Mouse (Mus musculus): ENCODE data around the gene Fam19a4.

Gene Fam19a4

DNA sequence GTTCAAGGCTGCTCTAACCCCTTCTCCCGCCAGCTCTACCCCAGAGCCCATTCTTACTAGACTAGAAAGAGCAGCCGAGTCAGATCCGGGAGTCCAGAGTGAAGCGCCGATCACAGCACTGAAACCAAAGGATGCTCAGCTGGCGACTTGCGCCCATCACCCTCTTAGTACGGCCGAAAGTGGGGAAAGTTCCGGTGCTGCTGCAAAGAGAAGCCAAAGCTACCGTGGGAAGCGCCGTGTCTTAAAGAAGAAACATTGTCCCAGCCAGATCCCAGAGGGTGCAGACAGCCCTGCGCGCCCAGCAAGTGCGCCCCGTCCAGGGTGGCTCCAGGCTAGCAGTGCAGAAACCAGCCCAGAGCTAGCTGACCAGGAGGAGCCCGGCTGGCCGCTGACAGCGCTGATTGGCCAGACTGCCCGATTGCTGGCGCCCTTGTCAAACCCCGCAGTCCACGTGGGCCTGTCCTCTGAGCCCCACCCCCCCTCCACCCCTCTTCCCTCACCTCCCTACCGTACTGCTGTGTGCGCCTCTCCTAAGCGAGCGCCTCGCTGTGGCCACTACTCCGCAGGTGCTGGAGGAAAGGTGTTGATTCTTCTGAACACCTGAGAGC lies at the start of gene Fam19a4:
TSS of gene Fam19a4 (minus strand) at position 340 of the 608 bp plus-strand sequence.
- DNase-seq: no peak

DNA sequence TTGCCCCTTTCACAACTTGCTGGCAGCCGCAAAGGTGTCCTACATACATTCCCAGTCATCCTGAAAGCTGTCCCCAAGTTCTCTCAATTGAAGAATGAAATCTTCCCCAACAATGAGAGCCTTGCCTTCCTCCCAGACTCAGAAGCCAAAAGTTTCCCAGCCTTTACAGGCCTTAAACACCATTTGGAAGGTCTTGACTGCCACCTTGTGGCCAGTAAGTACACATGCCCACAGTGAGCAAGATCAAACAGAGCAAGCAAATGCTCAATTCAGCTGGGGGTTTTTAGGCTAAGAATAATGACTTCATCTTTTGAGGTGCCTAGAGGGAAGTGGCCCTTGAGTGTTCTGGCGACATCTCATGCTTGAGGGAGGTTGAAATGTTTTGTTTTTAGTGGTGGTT lies 46.6 kb upstream of the Fam19a4 start:
- peak; percentile 12 for DNase-seq

DNA sequence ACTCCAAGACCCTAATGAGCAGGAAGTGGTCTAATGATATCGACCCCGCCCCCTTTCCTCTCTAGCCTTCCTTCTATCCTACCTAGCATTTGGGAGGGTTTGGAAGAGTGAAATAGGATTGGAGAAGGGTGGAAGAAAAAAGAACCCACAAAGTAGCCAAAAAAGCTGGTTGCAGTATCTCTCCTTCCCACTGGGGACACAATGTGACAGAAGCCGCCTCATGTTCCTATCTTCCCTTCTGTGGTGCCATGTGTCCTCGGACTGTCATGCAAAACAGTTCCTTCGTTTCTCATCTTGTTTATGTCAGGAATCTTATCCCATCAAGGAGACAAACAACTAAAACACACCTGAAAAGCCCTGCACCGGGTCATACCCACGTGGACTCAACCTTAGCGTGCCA lies 45.9 kb upstream of the Fam19a4 start:
- DNase-seq: no peak

DNA sequence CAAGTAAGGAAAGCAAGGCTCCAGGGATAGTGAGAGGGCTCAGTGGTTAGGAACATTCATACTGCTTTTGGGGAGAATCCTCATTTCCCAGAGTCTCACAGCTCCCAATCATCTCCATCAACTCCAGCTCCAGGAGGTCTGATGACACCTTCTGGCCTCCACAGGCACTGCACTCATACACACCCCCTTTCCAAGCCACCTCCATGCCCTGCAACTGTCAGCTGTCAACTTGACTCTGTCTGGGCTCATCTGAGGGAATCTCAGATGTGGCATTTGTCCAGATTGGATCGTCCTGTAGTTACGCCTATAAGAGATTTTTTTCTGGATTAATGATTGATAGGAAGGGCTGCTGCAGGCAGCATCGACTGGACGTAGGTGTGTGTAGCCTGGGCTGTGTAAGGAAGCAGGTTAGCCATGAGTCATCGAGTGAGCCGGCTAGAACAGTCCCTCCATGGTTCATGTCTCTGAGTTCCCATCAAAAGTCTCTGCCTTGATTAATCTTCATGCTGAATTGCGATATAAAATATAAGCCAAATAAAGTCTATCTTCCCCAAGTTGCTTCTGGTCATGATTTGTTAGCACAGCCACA lies 44.1 kb upstream of the Fam19a4 start:
- DNase-seq: no peak

DNA sequence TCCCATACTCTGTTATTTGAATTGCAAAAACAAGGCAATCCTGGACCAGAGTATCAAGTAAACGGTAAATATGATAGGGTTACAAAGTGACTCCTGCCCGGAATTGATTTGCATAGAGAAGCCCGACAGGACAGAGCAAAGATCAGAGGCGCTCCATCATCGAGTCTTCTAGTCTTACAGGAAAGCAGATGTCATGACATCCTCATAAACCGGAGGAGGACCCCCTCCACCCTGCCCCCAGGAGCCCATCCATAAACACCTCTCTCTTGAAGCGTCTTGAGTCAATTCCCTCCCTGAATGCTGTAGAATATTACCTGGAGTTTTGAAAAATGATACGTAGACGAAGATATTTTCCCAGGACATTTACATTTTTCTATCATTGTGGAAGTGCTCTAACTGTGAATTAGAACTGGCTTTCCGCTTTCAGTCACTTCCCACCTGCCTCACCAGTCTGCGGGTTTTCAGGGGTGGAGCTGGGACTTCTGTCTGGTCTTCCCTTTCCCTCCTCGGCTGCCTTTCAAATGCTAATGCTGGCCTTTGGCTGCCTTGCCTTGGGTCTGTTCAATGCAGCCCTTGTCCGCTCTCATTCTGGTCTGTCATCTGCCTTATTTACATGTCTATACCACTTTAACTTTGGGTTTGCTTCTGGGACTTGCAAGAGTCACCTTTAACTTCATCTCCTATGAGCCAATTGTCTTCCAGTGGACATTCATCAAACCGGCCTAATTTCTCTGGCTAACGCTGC lies 41.9 kb upstream of the Fam19a4 start:
- no peak for DNase-seq

DNA sequence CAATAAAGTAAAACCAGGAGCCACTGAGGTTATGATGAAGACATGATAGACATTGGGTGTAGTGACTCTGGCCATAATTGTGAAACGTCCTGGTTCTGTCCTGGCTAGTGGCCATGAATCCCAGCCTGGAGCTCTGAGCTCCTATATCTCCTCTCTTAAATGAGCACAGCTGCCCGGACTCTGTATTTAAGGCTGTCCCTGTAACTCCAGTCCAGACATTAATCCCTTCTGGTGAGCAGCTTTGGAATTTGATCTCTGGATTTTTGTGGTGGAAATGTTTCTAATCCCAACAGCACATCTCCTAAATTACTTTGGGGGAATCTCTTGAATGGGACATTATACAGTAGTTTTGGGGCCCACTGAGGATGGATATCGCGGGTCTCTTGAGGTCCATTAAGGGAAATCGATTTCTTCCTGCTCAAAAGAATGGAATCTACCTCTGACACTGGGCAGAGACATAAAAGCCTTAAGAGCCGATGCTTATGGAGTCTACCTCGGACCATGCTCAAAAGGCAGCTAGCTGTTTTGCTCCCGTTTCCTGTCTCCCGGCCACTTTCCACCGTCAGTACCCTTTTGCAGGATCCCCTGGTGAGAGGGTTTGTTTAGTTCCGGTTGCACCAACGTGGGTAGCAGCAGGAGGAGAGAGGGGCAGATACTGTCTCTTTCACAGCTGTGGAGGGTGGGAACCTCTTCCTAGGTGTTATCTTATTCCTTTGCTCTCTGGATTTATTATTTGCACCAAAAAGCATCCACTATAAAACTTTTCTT lies 41.2 kb upstream of the Fam19a4 start:
- no peak for DNase-seq

DNA sequence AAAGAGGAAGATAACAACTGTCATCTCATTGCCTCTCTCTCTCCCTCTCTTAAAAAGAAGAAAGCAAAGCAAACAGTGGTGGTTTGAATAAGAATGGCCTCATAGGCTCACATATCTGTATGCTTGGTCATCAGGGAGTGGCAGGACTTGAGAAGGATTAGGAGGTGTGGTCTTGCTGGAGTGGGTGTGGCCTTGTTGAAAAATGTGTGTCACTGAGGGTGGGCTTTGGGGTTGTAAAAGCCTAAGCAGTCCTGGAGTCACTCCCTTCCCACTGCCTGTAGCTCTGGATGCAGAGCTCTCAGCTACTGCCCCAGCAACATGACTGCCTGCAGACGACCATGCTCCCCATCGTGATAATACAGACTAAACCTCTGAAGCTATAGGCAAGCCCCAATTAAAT lies 22.1 kb upstream of the Fam19a4 start:
- DNase-seq: no peak

DNA sequence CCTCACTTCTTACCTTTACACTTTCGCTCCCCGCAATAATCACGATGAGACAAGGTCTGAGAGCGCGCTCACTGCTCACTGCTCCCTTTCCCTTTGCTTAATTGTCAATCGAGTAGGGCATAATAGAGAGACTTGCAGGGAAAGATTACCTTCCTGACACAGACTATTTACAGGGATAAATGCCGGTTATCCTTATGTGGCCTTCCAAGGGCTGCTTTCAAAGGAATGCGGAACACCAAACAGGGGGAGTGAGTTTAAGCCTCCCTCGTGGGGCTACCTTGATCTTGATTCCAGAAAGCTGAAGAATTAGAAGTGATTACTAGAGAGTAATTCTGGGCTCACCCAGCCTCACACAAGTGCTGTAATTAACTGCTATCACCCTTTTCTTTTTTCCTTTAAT lies 19.8 kb upstream of the Fam19a4 start:
- no peak for DNase-seq

DNA sequence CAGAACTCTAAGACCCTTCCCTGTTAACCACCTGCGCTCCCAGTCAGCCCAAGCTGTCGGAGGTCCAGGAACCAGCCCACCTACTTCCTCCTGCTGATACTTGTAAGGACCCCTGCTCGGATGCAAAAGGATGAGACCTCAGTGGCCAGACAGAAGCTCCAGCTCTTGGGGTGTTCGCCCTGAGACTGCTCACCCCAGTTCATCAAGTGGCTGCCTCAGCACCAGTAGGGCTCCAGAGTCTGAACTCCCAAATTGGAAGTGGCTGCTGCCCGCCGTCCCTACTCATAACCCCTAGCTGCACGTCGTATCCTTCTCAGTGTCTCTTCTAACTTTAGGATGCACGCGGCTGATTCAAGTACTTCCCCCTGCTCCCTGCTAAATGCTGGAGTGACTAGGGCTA lies 614 bp downstream of the Fam19a4 start:
- DNase-seq: no peak

DNA sequence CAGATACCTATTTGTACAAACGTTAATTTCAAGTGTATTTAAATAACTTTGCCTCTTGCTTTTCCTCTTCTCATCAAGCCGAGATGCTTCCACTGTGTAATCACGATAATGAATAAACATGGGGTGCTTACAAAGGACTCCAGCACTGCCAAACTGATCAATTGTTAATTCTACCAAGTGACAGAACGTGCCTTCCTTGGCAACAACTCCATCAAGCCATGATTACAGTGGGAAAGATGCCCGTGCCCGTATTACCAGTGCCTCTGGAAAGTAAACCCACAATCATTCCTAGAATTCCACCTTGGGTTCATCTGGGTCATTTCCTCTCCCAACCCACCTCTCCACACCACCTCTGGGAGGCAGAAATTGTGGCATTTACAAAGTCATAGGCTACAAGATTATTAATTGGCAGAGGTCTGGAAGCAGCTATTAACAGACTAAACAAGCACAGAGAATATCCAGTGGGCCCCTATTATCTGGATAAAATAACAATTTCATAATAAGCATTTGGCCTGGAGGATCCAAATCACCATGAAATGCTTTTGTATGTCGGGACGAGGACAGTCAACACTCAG lies 7.9 kb downstream of the Fam19a4 start:
- no peak for DNase-seq

DNA sequence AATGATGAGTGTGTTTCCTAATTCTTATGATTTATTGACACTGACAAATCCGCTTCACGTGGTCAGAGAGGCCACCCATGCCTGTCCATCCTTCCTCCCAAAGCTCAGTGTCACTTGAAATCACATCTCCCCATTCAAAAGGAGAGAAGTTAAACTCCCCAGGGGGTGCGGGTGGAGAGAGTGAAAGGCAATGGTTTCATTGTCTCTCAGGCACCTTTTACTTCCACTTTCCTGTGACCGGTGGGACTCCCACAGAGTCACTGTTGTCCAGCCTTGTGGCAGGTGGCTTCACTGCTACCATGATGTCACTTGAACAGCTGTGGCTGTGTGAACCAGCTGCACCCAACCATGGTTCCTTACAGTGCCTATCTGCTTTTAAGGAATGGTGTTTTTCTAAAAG lies 11.8 kb downstream of the Fam19a4 start:
- DNase-seq: no peak

DNA sequence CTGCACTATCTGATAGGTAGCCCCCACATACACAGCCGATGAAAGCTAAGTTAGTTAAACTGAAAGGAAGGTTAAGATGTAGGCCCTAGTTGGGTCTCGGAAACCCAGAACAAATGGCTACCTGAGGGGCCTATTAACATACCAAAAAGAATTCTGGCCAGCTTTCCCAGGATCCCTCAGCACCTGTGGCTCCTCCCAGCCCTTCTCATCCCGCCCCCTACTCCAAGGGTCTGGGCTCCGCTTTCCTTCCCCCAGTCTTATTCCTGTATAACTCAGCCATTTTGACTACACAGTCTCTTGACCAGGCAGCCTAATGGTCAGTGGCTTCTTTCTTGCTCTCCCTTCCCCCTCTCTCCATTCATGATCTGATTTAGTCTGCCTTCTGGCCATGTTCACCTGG lies 13.7 kb downstream of the Fam19a4 start:
- no peak for DNase-seq

DNA sequence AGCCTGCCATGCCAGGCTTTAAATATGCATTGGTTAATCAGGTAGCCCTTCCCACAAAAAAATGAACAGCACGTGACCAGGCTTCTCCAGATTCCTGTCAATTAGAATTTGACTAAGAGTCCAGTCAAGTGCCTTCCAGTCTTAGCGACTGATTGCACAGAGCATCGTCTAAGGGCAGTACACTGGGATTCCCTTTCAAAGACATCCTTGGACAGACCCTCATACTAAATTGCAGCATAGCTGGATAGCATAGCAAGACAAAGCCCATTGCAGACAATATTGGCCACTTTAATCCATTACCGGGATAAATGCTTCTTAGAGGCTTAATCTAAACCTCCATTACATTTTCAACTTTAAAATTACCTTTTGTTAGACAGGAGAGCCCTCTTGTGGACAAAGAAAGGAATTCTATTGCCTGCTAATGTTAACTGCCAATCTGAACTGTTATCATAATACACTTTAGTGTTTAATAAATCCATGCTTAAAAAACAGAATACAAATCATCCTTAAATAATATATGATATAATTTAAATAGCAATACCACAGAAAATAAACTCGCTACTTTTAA lies 33.0 kb downstream of the Fam19a4 start:
- no peak for DNase-seq

DNA sequence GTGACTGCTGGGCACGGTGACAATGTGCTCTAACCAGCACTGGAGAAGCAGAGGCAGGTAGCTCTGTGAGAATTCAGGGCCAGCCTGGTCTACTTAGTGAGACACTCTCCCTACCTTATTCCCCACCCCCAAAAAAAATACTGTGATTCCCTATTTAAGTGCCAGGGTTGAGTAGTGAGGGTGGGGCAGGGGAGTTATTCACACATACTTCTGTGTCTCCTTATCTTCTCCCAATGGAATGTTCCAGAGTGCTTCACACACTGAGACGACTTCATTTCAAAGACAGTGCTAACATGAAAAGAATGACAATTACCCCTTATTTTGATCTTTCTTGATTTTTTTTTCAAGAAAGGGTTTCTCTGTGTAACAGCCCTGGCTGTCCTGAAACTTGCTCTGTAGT lies 40.9 kb downstream of the Fam19a4 start:
- DNase-seq: no peak

DNA sequence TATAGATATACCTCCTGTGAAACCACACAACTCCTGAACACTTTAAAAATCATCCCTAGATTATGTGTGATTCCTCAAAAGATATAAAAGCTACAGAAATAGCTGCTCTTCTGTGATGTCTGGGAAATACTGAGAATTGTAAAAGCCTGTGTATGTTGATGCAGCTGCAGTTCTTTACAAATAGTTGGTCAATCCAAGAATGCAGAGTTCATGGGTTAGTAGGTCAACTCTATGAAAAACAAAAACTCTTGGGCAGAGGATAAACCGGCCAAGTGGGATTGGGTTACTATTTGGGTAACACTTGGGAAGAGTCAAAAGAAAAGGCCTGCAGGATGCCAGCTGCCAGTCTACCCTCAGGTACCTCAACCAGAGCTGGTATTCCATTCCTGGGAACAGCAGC lies 43.5 kb downstream of the Fam19a4 start:
- no peak for DNase-seq

DNA sequence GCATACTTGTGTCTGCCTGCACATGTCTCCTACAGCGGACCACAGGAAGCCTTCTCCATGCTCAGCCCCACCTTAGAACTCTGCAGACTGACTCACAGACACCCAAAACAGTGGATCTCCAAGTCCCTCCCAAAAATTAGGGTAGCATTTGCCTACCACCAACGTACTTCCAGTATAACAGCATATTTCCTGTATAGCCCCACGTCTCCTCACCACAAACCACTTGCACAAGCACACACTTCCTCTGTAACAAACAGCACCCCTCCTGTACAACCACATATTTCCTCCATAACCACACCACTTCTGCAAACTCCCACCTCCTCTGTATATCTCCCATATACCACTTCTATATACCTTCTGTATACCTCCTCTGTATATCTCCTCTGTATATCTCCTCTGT lies 44.2 kb downstream of the Fam19a4 start:
- DNase-seq: no peak

DNA sequence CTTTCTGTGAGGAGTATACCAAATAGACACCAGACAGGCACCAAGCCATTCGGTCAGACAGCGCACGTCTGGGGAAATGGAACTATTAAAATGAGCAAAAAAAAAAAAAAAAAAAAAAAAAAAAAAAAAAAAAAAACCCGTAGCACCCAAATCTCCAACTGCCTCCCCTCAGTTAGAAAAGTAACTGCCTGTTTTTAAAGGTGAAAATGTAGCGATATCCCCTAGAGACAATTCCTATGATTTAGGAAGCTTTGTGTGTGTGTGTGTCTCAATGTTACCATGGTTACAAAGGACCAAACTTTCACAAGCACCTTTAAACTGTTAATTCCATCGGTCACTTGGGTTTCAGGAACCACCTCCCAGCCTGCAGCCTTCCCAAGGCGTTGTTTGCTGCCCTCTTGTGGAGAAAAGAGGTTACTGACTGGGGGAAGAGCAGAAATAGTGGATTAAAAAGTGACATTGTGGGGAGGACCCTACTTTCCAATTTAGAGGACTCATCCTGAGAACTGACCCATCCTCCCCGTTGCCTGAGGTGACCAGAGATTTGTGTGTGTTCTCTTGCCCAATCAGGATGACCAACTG lies 53.6 kb downstream of the Fam19a4 start:
- peak; percentile 32 for DNase-seq

DNA sequence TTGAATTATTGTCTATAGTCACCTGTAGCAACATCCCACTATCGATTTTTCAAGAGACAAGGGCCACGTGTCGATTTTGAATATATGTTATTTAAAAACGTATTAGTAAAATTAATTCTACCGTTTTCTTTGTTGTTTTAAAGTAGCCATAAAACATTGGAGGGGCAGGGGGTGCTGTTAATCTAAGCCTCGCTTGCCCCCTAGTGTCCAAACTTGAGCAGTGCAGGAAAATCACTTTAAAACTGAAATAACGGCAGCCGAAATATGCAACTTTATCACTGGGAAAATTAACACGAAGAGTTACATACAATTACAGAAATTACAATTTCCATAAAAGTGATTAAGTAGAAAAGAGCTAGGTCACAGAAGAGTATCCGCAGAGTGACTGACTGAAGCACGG lies 55.2 kb downstream of the Fam19a4 start:
- peak; percentile 9 for DNase-seq

DNA sequence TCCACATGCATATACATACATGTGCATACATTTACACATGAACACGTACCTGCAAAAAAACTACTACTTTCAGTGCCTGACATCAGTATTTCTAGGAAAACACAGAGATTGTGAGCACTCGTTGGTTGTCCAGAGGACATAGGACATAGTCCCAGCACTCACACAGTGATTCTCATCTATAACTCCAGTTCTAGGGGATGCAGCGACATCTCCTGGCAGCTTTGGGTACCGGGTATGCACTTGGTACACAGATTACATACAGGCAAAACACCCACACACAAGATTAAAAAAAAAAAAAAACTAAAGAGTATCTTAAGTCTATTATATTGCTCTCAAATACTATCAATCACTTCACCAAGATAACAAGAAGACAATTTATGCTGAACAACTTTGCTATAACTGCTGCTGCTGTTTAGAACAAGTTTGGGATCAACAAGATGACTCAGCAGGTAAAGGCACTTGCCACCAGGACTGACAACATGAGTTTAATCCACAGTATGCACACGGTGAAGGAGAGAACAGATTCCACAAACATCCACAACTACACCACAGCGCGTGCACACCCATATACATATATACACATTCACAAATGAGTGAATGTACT lies 64.6 kb downstream of the Fam19a4 start:
- no peak for DNase-seq

DNA sequence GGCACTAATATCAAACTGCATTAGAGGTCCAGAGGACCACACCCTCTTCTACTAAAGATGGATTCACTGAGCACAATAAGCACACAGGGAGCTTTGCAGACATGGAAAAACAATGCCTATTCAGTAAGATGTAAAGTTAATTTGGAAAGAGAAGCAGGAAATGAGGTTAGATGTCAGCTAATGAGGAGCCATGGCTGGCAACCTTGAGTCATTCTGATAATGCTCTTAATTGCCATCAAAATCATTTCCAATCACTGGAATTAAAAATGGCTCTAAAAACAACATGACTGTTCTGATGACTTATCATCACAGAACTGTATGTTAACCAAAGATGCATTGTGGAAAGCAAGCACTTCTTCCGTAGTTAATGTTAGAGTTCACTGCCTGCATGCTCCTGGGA lies 68.5 kb downstream of the Fam19a4 start:
- DNase-seq: no peak

DNA sequence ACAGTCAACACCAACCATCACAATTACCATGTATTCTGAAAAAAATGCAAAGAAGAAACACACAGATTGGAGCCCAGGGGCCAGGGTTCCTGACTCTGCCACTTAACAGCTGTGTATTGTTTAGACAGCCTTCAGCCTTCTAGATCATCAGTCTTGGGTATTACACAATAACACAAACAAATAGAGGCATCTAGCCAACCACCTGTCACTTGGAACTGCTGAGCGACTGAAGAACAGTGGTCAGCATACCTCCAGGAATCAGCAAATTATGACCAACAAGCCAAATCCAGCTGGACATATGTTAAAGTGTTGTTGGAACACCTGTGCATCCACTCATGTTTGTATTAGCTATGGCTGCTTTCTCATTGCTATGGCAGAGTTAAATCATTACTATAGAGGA lies 82.7 kb downstream of the Fam19a4 start:
- DNase-seq: no peak

DNA sequence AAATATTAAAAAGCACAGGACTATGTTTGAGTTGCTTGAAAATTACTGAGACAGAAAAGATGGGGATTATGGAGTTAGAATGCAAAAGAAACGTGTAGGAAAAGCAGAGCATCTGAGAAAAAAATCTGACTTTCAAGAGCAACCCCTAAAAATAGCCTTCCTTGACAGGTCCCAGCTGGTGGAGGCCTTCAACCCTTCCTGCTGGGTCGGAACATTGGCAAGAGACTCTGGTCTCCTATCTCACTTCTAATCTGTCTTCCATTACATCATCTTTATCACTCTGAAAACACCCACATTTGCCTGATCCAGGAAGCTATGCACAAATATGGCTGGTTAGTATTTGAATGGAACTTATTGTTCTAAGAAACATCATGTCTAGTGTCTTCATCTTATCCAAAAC lies 115.4 kb downstream of the Fam19a4 start:
- DNase-seq: no peak

All from cerebellum, adult 8-10 months (tissue).